Comparison of ENCODE assay signal across 11 mouse cellular contexts in the genomic region with DNA sequence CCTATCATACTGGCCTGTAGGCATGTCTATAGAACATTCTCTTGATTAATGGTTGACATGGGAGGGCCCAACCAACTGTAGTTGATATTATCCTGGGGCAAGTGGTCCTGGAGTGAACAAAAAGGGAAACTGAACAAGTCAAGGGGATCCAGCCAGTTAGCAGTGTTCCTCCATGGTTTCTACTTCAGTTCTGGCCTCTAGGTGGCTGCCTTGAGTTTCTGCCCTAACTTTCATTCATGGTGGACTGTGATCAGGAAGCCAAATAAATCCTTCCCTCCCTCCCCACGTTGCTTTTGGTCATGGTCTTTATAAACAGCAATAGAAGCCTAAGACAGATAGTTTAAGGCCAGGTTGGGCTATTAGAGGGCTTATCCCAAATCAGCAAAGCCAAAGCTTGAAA. TPM values are rescaled to one million over a fixed set of nuclear protein-coding genes. Genes with fewer than 3 reads are reported as not detected.
DNase-seq lines count a peak whose midpoint lies in the region; ATAC-seq and TF ChIP-seq lines count a peak whose summit lies in the region.
"Had no signal": no experiment of that assay in that cellular context is flagged by ENCODE, and none has a peak within 500 bp of the region (broad histone marks: within the 10 kb centered on the region; RNA-seq: fewer than 3 reads in every experiment).

No protein-coding gene starts in this region.

- TF ChIP-seq EP300 in liver, embryonic 14.5 days (IDR thresholded peaks at IDR 0.05; ENCODE audit: low read depth) = no peak

- 5% methylated on average over 1 of the region's 1 CpGs for WGBS in liver, embryonic 14.5 days (ENCODE audit: insufficient replicate concordance)
- 12% methylated on average over 1 of the region's 1 CpGs for WGBS in liver, embryonic 12.5 days (ENCODE audit: insufficient replicate concordance)

- no peak overlapping the region for H3K27ac ChIP-seq in liver, embryonic 14.5 days
- H3K27ac ChIP-seq in liver, embryonic 12.5 days = no peak overlapping the region
- H3K27ac ChIP-seq: neural tube, embryonic 13.5 days had no signal

- no peak for TF ChIP-seq POLR2A in brain, embryonic 14.5 days (IDR thresholded peaks at IDR 0.05; ENCODE audit: borderline replicate concordance, extremely low read depth, insufficient read depth, insufficient read length, poor library complexity, severe bottlenecking)

- no peak overlapping the region for H3K4me2 ChIP-seq in liver, embryonic 14.5 days (ENCODE audit: low read depth)
- no peak overlapping the region for H3K4me2 ChIP-seq in liver, embryonic 12.5 days
- H3K4me2 ChIP-seq: neural tube, embryonic 13.5 days had no signal

- H3K36me3 ChIP-seq in liver, embryonic 14.5 days (replicated peaks; ENCODE audit: control insufficient read depth, insufficient read depth, low read depth) = no peaks in the 10 kb centered on the region
- no peaks in the 10 kb centered on the region for H3K36me3 ChIP-seq in liver, embryonic 12.5 days
- H3K36me3 ChIP-seq: neural tube, embryonic 13.5 days had no signal

- H3K9me3 ChIP-seq in liver, embryonic 14.5 days (ENCODE audit: control insufficient read depth, low read length) = no peaks in the 10 kb centered on the region
- H3K9me3 ChIP-seq in liver, embryonic 12.5 days (replicated peaks) = no peaks in the 10 kb centered on the region
- H3K9me3 ChIP-seq: neural tube, embryonic 13.5 days had no signal

- DNase-seq in embryo, embryonic 10.5 days (ENCODE audit: low spot score) = peak; percentile 18
- DNase-seq in embryo, embryonic 10 days (ENCODE audit: low spot score) = no peak
- DNase-seq in liver, embryonic 14.5 days (ENCODE audit: low read depth in 3 of 3, low spot score in 3 of 3) = no peak
- no peak for DNase-seq in brain, embryonic 14.5 days (ENCODE audit: low read depth)
- peak; percentile 32 for DNase-seq in thymus, postnatal 14 days
- no peak for DNase-seq in cerebellum, adult 11 months
- DNase-seq in right cerebral cortex, postnatal 36 days (ENCODE audit: low spot score in 2 of 2) = no peak
- DNase-seq: cerebellum, adult 11-12 months had no signal

- H3K27me3 ChIP-seq in liver, embryonic 14.5 days (ENCODE audit: control insufficient read depth, insufficient read depth, low read length) = peaks cover 27% of the 10 kb centered on the region
- H3K27me3 ChIP-seq in liver, embryonic 12.5 days (replicated peaks) = peaks cover 41% of the 10 kb centered on the region

- H3K4me1 ChIP-seq in liver, embryonic 14.5 days (replicated peaks; ENCODE audit: control insufficient read depth in 2 of 2, insufficient read depth in 2 of 2, low read length in 1 of 2) = no peaks in the 10 kb centered on the region
- 0 out of 2 replicates have a peak, but pooled peaks cover 4% of the 10 kb centered on the region for H3K4me1 ChIP-seq in liver, embryonic 12.5 days

- peak; percentile 54 for TF ChIP-seq CTCF in liver, embryonic 14.5 days (IDR thresholded peaks at IDR 0.05; ENCODE audit: low read depth)
- peak; percentile 42; the same call in 1 of the 2 replicates for TF ChIP-seq CTCF in brain, embryonic 14.5 days (IDR thresholded peaks at IDR 0.05; ENCODE audit: borderline replicate concordance, extremely low read depth, insufficient read depth, insufficient read length)

- no peak for ATAC-seq in liver, embryonic 14.5 days (ENCODE audit: insufficient read depth)
- ATAC-seq in liver, embryonic 12.5 days = no peak

- no peak overlapping the region for H3K9ac ChIP-seq in liver, embryonic 14.5 days (replicated peaks)
- no peak overlapping the region for H3K9ac ChIP-seq in liver, embryonic 12.5 days
- H3K9ac ChIP-seq: neural tube, embryonic 13.5 days had no signal

- no peak overlapping the region for H3K4me3 ChIP-seq in liver, embryonic 14.5 days (ENCODE audit: insufficient read depth in 1 of 2, low read depth in 2 of 2, low read length in 2 of 2)
- H3K4me3 ChIP-seq in liver, embryonic 12.5 days = no peak overlapping the region
- H3K4me3 ChIP-seq: erythroblast, embryonic 14.5 days; neural tube, embryonic 13.5 days had no signal

RNA-seq across cellular contexts. Expression of gene Cemip, which starts 3.5 kb away (rescaled TPM):
- polyA plus RNA-seq in liver, embryonic 14.5 days (2012; rRNA removed) = 0.02 TPM in 1 of 2 replicates, not detected in the other
- 0.06 TPM in 1 of 2 replicates, not detected in the other for polyA plus RNA-seq in liver, embryonic 14.5 days (2014; fragmentation: Nextera tagmentation; extraction: Ambion mirVana)
- 0.05 and 0.13 TPM in 2 replicates for polyA plus RNA-seq in liver, embryonic 12.5 days (2016; fragmentation: Nextera tagmentation; extraction: Ambion mirVana)
- polyA plus RNA-seq in brain, embryonic 14.5 days (2012; rRNA removed) = 1.0 and 2.2 TPM in 2 replicates

Comparison
In these comparisons a context has a peak if more than half of its experiments do, and no peak if none do; other contexts are left out.
1. DNase-seq: peak in embryo, embryonic 10.5 days (single experiment) and thymus, postnatal 14 days (single experiment); none in embryo, embryonic 10 days (single experiment), liver, embryonic 14.5 days (0 of 3), brain, embryonic 14.5 days (single experiment), cerebellum, adult 11 months (single experiment) and right cerebral cortex, postnatal 36 days (0 of 2).